Mouse (Mus musculus): ENCODE measurements at regions not wholly inside any gene's neighbourhood (a gene's known extent, or its start where the extent isn't known, plus 50 kb on each side); places are given as distances from the start of the nearest gene placed in this dataset.
A peak's percentile ranks its signal among the peaks of the same experiment; 100 is the strongest.

DNA sequence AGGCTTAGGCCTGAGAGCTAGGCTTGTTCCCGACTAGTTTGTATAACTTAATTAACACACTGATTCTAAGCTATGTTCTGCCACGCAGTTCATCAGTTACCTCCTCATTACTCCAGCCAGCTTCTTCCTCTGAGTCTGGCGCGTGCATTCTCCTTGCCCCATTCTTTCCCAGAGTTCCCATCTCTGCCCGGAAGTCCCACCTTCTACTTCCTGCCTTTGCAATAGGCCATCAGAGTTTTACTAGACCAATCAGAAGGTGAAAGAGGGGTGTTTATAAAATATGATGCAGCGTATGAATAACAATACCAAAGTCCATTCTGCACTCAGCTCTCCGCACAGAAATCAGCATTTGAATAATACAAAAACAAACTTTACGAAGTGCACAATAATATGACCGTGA lies 81.7 kb upstream of the Ubr2 start:
- Histone ChIP-seq H3K27me3 (replicated peaks) (no peaks in the 10 kb centered on the region), H3K4me1 (ENCODE audit: control insufficient read depth in 1 of 2, insufficient read depth in 2 of 2) (0 out of 4 replicates have a peak, but pooled peaks cover 0 to under 1% of the 10 kb centered on the region in 2 experiments), H3K4me2 (ENCODE audit: insufficient read depth, low read depth, poor library complexity, severe bottlenecking) (no peak overlapping the region), H3K4me3 (replicated peaks in 1 of 3; ENCODE audit: low read depth in 2 of 3, low read length in 2 of 3, poor library complexity in 1 of 3) (no peak overlapping the region), H3K9ac (ENCODE audit: insufficient read depth, low read depth) (no peak overlapping the region), H3K9me3 (replicated peaks; ENCODE audit: low read length) (peaks cover 14% of the 10 kb centered on the region), H3K79me2 (replicated peaks; ENCODE audit: control insufficient read depth, extremely low read depth, insufficient read depth, poor library complexity, severe bottlenecking) (no peaks in the 10 kb centered on the region), H3K27ac (ENCODE audit: insufficient read depth, low read depth) (no peak overlapping the region), H3K36me3 (replicated peaks in 1 of 2; ENCODE audit: control insufficient read depth in 1 of 2, insufficient read depth in 1 of 2, low read length in 1 of 2) (no peaks in the 10 kb centered on the region)
- TF ChIP-seq KAT2A (IDR thresholded peaks at IDR 0.05; ENCODE audit: insufficient replicate concordance, low read length): no peak
- no peak for TF ChIP-seq ELF1 (IDR thresholded peaks at IDR 0.05; ENCODE audit: low read depth, low read length)
- no peak for TF ChIP-seq SMC3 (IDR thresholded peaks at IDR 0.05; ENCODE audit: low read depth, low read length)
- no peak for TF ChIP-seq GABPA (IDR thresholded peaks at IDR 0.05; ENCODE audit: insufficient replicate concordance, low read depth, low read length)
- TF ChIP-seq E2F4 (IDR thresholded peaks at IDR 0.05; ENCODE audit: insufficient replicate concordance, low read depth, low read length): no peak
- no peak for TF ChIP-seq TBP (conservative IDR thresholded peaks at IDR 0.05; ENCODE audit: low read depth, low read length)
- TF ChIP-seq POLR2A (IDR thresholded peaks at IDR 0.05; ENCODE audit: low read depth, low read length): no peak
- TF ChIP-seq NRF1 (IDR thresholded peaks at IDR 0.05; ENCODE audit: low read depth, low read length): no peak
- TF ChIP-seq CHD2 (IDR thresholded peaks at IDR 0.05; ENCODE audit: low read length): no peak
- TF ChIP-seq USF2 (conservative IDR thresholded peaks at IDR 0.05; ENCODE audit: low read depth, low read length): no peak
- no peak for TF ChIP-seq MYC (IDR thresholded peaks at IDR 0.05; ENCODE audit: low read depth, low read length)
- TF ChIP-seq PAX5 (IDR thresholded peaks at IDR 0.05; ENCODE audit: low read length): no peak
- no peak for TF ChIP-seq MAZ (IDR thresholded peaks at IDR 0.05; ENCODE audit: low read depth, low read length)
- TF ChIP-seq POLR2AphosphoS2 (IDR thresholded peaks at IDR 0.05; ENCODE audit: low read depth, low read length): no peak
- TF ChIP-seq ZNF384 (IDR thresholded peaks at IDR 0.05; ENCODE audit: low read depth, low read length): no peak
- DNase-seq (ENCODE audit: extremely low read depth): no peak
- in situ Hi-C loops (cut with MboI; ENCODE audit: low pct_ligation_motif_present, low pct_unique_long_range_greater_than_20kb, low sequenced_read_pairs) (no loop called here), dilution Hi-C loops (cut with MboI; ENCODE audit: extremely low pct_ligation_motif_present, extremely low pct_unique_long_range_greater_than_20kb, low sequenced_read_pairs) (no loop called here)

DNA sequence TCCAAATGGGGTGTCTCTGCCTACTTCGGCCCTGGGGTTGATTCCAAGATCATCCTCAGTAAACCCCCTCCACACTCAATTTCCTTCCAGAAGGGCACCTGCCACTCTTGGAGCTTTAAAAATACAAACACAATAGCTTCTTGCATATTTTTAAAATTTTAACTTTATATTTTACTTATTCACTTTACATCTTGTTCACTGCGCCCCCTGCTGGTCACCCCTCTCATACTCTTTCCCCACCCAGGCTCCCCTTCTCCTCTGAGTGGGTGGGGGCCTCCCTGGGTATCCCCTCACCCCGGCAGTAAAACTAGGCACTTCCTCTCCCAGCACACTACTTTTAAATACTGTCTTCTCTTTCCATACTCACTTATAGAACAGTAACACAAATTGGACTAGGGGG lies 79.4 kb upstream of the Ubr2 start:
- in situ Hi-C loops (cut with MboI; ENCODE audit: low pct_ligation_motif_present, low pct_unique_long_range_greater_than_20kb, low sequenced_read_pairs) (no loop called here), dilution Hi-C loops (cut with MboI; ENCODE audit: extremely low pct_ligation_motif_present, extremely low pct_unique_long_range_greater_than_20kb, low sequenced_read_pairs) (no loop called here)

More for the DNA sequence above, 79.4 kb upstream of the Ubr2 start:
- Histone ChIP-seq H3K4me3 (replicated peaks in 1 of 3; ENCODE audit: low read depth in 2 of 3, low read length in 2 of 3, poor library complexity in 1 of 3) (no peak overlapping the region), H3K9me3 (replicated peaks; ENCODE audit: low read length) (peaks cover 11% of the 10 kb centered on the region), H3K79me2 (replicated peaks; ENCODE audit: control insufficient read depth, extremely low read depth, insufficient read depth, poor library complexity, severe bottlenecking) (no peaks in the 10 kb centered on the region), H3K4me1 (ENCODE audit: control insufficient read depth in 1 of 2, insufficient read depth in 2 of 2) (no peaks in the 10 kb centered on the region), H3K27me3 (replicated peaks) (no peaks in the 10 kb centered on the region), H3K27ac (ENCODE audit: insufficient read depth, low read depth) (no peak overlapping the region), H3K4me2 (ENCODE audit: insufficient read depth, low read depth, poor library complexity, severe bottlenecking) (no peak overlapping the region), H3K36me3 (replicated peaks in 1 of 2; ENCODE audit: control insufficient read depth in 1 of 2, insufficient read depth in 1 of 2, low read length in 1 of 2) (no peaks in the 10 kb centered on the region), H3K9ac (ENCODE audit: insufficient read depth, low read depth) (no peak overlapping the region)
- TF ChIP-seq MYC (IDR thresholded peaks at IDR 0.05; ENCODE audit: low read depth, low read length): no peak
- TF ChIP-seq USF1 (IDR thresholded peaks at IDR 0.05; ENCODE audit: low read depth, low read length): no peak
- no peak for TF ChIP-seq CHD1 (IDR thresholded peaks at IDR 0.05; ENCODE audit: low read depth, low read length)
- no peak for TF ChIP-seq ZC3H11A (IDR thresholded peaks at IDR 0.05; ENCODE audit: low read depth, low read length)
- no peak for TF ChIP-seq MEF2A (IDR thresholded peaks at IDR 0.05; ENCODE audit: borderline replicate concordance, low read depth, low read length)
- no peak for TF ChIP-seq SMC3 (IDR thresholded peaks at IDR 0.05; ENCODE audit: low read depth, low read length)
- TF ChIP-seq MAX (IDR thresholded peaks at IDR 0.05; ENCODE audit: low read length): no peak
- no peak for TF ChIP-seq POLR2AphosphoS2 (IDR thresholded peaks at IDR 0.05; ENCODE audit: low read depth, low read length)
- peak; percentile 16 to 31; a peak in 1 of 4 replicates for TF ChIP-seq CTCF (conservative IDR thresholded peaks at IDR 0.05 in 1 of 2, IDR thresholded peaks at IDR 0.05 in 1 of 2; ENCODE audit: low read depth in 2 of 2, low read length in 2 of 2)
- no peak for DNase-seq (ENCODE audit: extremely low read depth)

All from CH12.LX (cell line).